Mouse (Mus musculus) E14TG2a.4 (cell line): ENCODE measurements around the gene Gm20388.

Experiments
- CTCF ChIP-seq: conservative IDR thresholded peaks from 2 replicates; pipeline ENCODE4 v1.5.1; 2014; ENCODE audit warnings: low read length
- NANOG ChIP-seq: IDR thresholded peaks from 2 replicates; pipeline ENCODE4 v1.6.1; 2014; ENCODE audit warnings: borderline replicate concordance, low read length, mixed read lengths
- POU5F1 ChIP-seq: IDR thresholded peaks from 2 replicates; pipeline ENCODE4 v1.6.1; 2014; ENCODE audit warnings: low read length, borderline replicate concordance

DNA sequence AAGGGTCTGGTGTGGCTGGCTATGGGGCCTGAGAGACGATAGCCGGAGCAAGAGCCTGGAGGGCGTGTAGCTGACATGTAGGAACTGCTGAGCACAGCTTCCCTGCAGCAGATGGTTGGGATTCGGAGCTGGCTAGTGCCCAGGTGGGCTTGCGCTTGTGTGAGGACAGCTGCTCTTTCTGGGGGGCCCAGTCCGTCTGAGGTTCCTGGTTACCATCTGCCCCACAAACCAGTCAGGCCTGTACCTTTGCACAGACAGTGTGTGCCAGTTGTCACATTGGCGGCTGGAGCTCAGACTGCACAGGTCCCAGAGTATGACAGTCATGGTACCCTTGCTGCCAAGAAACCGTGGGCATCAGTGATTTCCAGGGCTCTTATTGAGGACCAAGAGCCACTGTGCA lies 2397.2 kb downstream of the Gm20388 start:
- no peak for TF ChIP-seq CTCF
- no peak for TF ChIP-seq NANOG
- no peak for TF ChIP-seq POU5F1
